ENCODE assay signal across 14 mouse cellular contexts in genomic region chr5:67266106-67266505, GRCm38 (mm10). TPM values are rescaled to one million over a fixed set of nuclear protein-coding genes. Genes with fewer than 3 reads are reported as not detected.
DNase-seq lines count a peak whose midpoint lies in the region; ATAC-seq and TF ChIP-seq lines count a peak whose summit lies in the region.
"Had no signal": no experiment of that assay in that cellular context is flagged by ENCODE, and none has a peak within 500 bp of the region (broad histone marks: within the 10 kb centered on the region; RNA-seq: fewer than 3 reads in every experiment).

No protein-coding gene starts in this region.

- no peak for ATAC-seq in heart, postnatal 0 days (ENCODE audit: insufficient read depth, low read depth)
- ATAC-seq in heart, embryonic 11.5 days (replicated peaks; ENCODE audit: insufficient number of reproducible peaks, low FRiP score, low TSS enrichment): no peak
- no peak for ATAC-seq in midbrain, embryonic 14.5 days (ENCODE audit: low FRiP score, low TSS enrichment)
- no peak for ATAC-seq in erythroblast, adult 5-6 weeks (replicated peaks; ENCODE audit: low FRiP score, poor library complexity, severe bottlenecking)

- H3K36me3 ChIP-seq in heart, postnatal 0 days (replicated peaks; ENCODE audit: control insufficient read depth, insufficient read depth, low read length): peaks cover 48% of the 10 kb centered on the region
- H3K36me3 ChIP-seq in heart, embryonic 11.5 days (ENCODE audit: control insufficient read depth, insufficient read depth, low read length): peaks cover 33% of the 10 kb centered on the region
- peaks cover 67% of the 10 kb centered on the region for H3K36me3 ChIP-seq in midbrain, embryonic 14.5 days (ENCODE audit: control insufficient read depth, insufficient read depth, low read length)
- peaks cover 79% of the 10 kb centered on the region for H3K36me3 ChIP-seq in midbrain, embryonic 10.5 days

- H3K4me2 ChIP-seq in heart, postnatal 0 days (ENCODE audit: low read depth, low read length): no peak overlapping the region
- no peak overlapping the region for H3K4me2 ChIP-seq in heart, embryonic 11.5 days
- H3K4me2 ChIP-seq in midbrain, embryonic 14.5 days (ENCODE audit: low read length): no peak overlapping the region
- H3K4me2 ChIP-seq: heart, embryonic 15.5 days; liver, embryonic 15.5 days had no signal

- intact Hi-C loops in left cerebral cortex, postnatal 4 days (cut with DNase I): no loop called here

- no peaks in the 10 kb centered on the region for H3K27me3 ChIP-seq in heart, postnatal 0 days (ENCODE audit: control insufficient read depth, insufficient read depth, low read length)
- no peaks in the 10 kb centered on the region for H3K27me3 ChIP-seq in heart, embryonic 11.5 days (ENCODE audit: control insufficient read depth, insufficient read depth, low read length)
- H3K27me3 ChIP-seq in midbrain, embryonic 14.5 days (ENCODE audit: control insufficient read depth, insufficient read depth, low read length): no peaks in the 10 kb centered on the region
- H3K27me3 ChIP-seq in midbrain, embryonic 10.5 days (ENCODE audit: low read depth, poor library complexity, severe bottlenecking): no peaks in the 10 kb centered on the region
- H3K27me3 ChIP-seq: heart, embryonic 15.5 days; liver, embryonic 15.5 days had no signal

- no peak overlapping the region for H3K9ac ChIP-seq in heart, postnatal 0 days (replicated peaks; ENCODE audit: low read depth, low read length)
- no peak overlapping the region for H3K9ac ChIP-seq in heart, embryonic 11.5 days (ENCODE audit: low read depth, low read length)
- H3K9ac ChIP-seq in midbrain, embryonic 14.5 days (replicated peaks; ENCODE audit: low read length): no peak overlapping the region
- H3K9ac ChIP-seq: heart, embryonic 15.5 days; liver, embryonic 15.5 days had no signal

- no peak overlapping the region for H3K4me3 ChIP-seq in heart, postnatal 0 days (ENCODE audit: low read depth, low read length)
- H3K4me3 ChIP-seq in heart, embryonic 11.5 days (ENCODE audit: low read depth, low read length): no peak overlapping the region
- H3K4me3 ChIP-seq in midbrain, embryonic 14.5 days (replicated peaks; ENCODE audit: low read depth, low read length): no peak overlapping the region
- no peak overlapping the region for H3K4me3 ChIP-seq in midbrain, embryonic 10.5 days
- H3K4me3 ChIP-seq: erythroblast, embryonic 14.5 days; heart, embryonic 15.5 days; liver, embryonic 15.5 days had no signal

- DNase-seq in heart, postnatal 0 days (ENCODE audit: low spot score): peak; percentile 6
- DNase-seq in midbrain, embryonic 14.5 days: peak; percentile 24
- DNase-seq in midbrain, embryonic 10.5 days (ENCODE audit: low spot score): no peak
- peak; percentile 69 for DNase-seq in R1 (ENCODE audit: low read depth, low spot score)
- no peak for DNase-seq in left cerebral cortex, postnatal 4 days
- no peak for DNase-seq in adrenal gland, postnatal 25 days
- DNase-seq: cerebellum, postnatal 10 days; kidney, adult 9 months; thymus, postnatal 4 days had no signal

- H3K4me1 ChIP-seq in heart, postnatal 0 days (ENCODE audit: control insufficient read depth, insufficient read depth): no peaks in the 10 kb centered on the region
- H3K4me1 ChIP-seq in heart, embryonic 11.5 days (ENCODE audit: control insufficient read depth, insufficient read depth, low read length): peaks cover 6% of the 10 kb centered on the region; the same call in 1 of the 2 replicates
- H3K4me1 ChIP-seq in midbrain, embryonic 14.5 days (ENCODE audit: control insufficient read depth, insufficient read depth, low read length): peaks cover 11% of the 10 kb centered on the region
- peaks cover 14% of the 10 kb centered on the region for H3K4me1 ChIP-seq in midbrain, embryonic 10.5 days

- no peaks in the 10 kb centered on the region for H3K9me3 ChIP-seq in heart, postnatal 0 days (replicated peaks; ENCODE audit: control insufficient read depth, low read length)
- no peaks in the 10 kb centered on the region for H3K9me3 ChIP-seq in heart, embryonic 11.5 days (replicated peaks; ENCODE audit: control insufficient read depth, low read length)
- no peaks in the 10 kb centered on the region for H3K9me3 ChIP-seq in midbrain, embryonic 14.5 days (ENCODE audit: control insufficient read depth, low read length)
- no peaks in the 10 kb centered on the region for H3K9me3 ChIP-seq in midbrain, embryonic 10.5 days (replicated peaks)
- H3K9me3 ChIP-seq: heart, embryonic 15.5 days; liver, embryonic 15.5 days had no signal

- 93% methylated on average over 1 of the region's 1 CpGs for WGBS in heart, postnatal 0 days
- 79% methylated on average over 1 of the region's 1 CpGs for WGBS in heart, embryonic 11.5 days (ENCODE audit: insufficient replicate concordance)
- 95% methylated on average over 1 of the region's 1 CpGs for WGBS in midbrain, embryonic 14.5 days
- 84% methylated on average over 1 of the region's 1 CpGs for WGBS in midbrain, embryonic 10.5 days

- no peak overlapping the region for H3K27ac ChIP-seq in heart, postnatal 0 days (ENCODE audit: low read depth)
- no peak overlapping the region for H3K27ac ChIP-seq in heart, embryonic 11.5 days (ENCODE audit: low read depth, low read length)
- H3K27ac ChIP-seq in midbrain, embryonic 14.5 days (replicated peaks; ENCODE audit: low read depth, low read length): no peak overlapping the region
- no peak overlapping the region for H3K27ac ChIP-seq in midbrain, embryonic 10.5 days (replicated peaks)
- H3K27ac ChIP-seq: heart, embryonic 15.5 days; liver, embryonic 15.5 days had no signal

- TF ChIP-seq CTCF in heart, postnatal 0 days (IDR thresholded peaks at IDR 0.05; ENCODE audit: low read depth): peak; percentile 8; the same call in 1 of the 2 replicates

- TF ChIP-seq EP300 in heart, postnatal 0 days (IDR thresholded peaks at IDR 0.05; ENCODE audit: low read depth): no peak

RNA-seq across cellular contexts. Expression of gene Tmem33, which starts 5.7 kb away (rescaled TPM):
- total RNA-seq in heart, postnatal 0 days (2014; rRNA removed; ENCODE audit: low replicate concordance): 24.9 and 50.3 TPM in 2 replicates
- polyA plus RNA-seq in heart, postnatal 0 days (2015; fragmentation: Nextera tagmentation; extraction: Ambion mirVana): 42.7 and 50.0 TPM in 2 replicates
- polyA plus RNA-seq in heart, embryonic 11.5 days (2014; fragmentation: Nextera tagmentation; extraction: Ambion mirVana): 57.2 and 61.3 TPM in 2 replicates
- 68.3 and 70.6 TPM in 2 replicates for polyA plus RNA-seq in midbrain, embryonic 14.5 days (2014; fragmentation: Nextera tagmentation; extraction: Ambion mirVana)
- 118 and 130 TPM in 2 replicates for polyA plus RNA-seq in midbrain, embryonic 10.5 days (2016; fragmentation: Nextera tagmentation; extraction: Ambion mirVana)
- 10 to 100 TPM; 60.6 to 66.2 TPM for total RNA-seq in left cerebral cortex, postnatal 4 days (2021)
- total RNA-seq in adrenal gland, postnatal 25 days (2021): 128 and 130 TPM in 2 replicates
- 147 and 164 TPM in 2 replicates for total RNA-seq in erythroblast, adult 5-6 weeks (2015; ENCODE audit: low replicate concordance)
- total RNA-seq in erythroblast, adult 5-6 weeks (2017; ENCODE audit: low replicate concordance): 80.3 and 89.9 TPM in 2 replicates

RNA-seq across cellular contexts. Expression of gene Slc30a9, which starts 40.6 kb away (rescaled TPM):
- 81.6 and 87.2 TPM in 2 replicates for total RNA-seq in heart, postnatal 0 days (2014; rRNA removed; ENCODE audit: low replicate concordance)
- 121 TPM in 2 replicates for polyA plus RNA-seq in heart, postnatal 0 days (2015; fragmentation: Nextera tagmentation; extraction: Ambion mirVana)
- 161 and 177 TPM in 2 replicates for polyA plus RNA-seq in heart, embryonic 11.5 days (2014; fragmentation: Nextera tagmentation; extraction: Ambion mirVana)
- 195 and 207 TPM in 2 replicates for polyA plus RNA-seq in midbrain, embryonic 14.5 days (2014; fragmentation: Nextera tagmentation; extraction: Ambion mirVana)
- 100 and 105 TPM in 2 replicates for polyA plus RNA-seq in midbrain, embryonic 10.5 days (2016; fragmentation: Nextera tagmentation; extraction: Ambion mirVana)
- total RNA-seq in left cerebral cortex, postnatal 4 days (2021): 100 to 1,000 TPM; 139 to 149 TPM
- total RNA-seq in adrenal gland, postnatal 25 days (2021): 96.9 and 131 TPM in 2 replicates
- 270 and 282 TPM in 2 replicates for total RNA-seq in erythroblast, adult 5-6 weeks (2015; ENCODE audit: low replicate concordance)
- total RNA-seq in erythroblast, adult 5-6 weeks (2017; ENCODE audit: low replicate concordance): 366 and 394 TPM in 2 replicates

Comparison
In these comparisons a context has a peak if more than half of its experiments do, and no peak if none do; other contexts are left out.
1. DNase-seq: peak in heart, postnatal 0 days (single experiment), midbrain, embryonic 14.5 days (single experiment) and R1 (single experiment); none in midbrain, embryonic 10.5 days (single experiment), left cerebral cortex, postnatal 4 days (single experiment) and adrenal gland, postnatal 25 days (single experiment).